Mouse (Mus musculus) liver, embryonic 16.5 days (tissue): ENCODE results near the gene Nceh1. TPM values are rescaled to one million over a fixed set of nuclear protein-coding genes. Genes with fewer than 3 reads are reported as not detected.
"Not testable (repeated sequence)": the region's sequence is repeated elsewhere in the genome, so short reads cannot be mapped to it uniquely, and the experiment has no call there.

Experiments used
- ATAC-seq: fragments of 200-750 bp; cut with Nextera tagmentation; 2 replicates; pipeline ENCODE4 v1.8.0; 2017; ENCODE audit warnings: low read depth, mild to moderate bottlenecking, moderate number of reproducible peaks, moderate library complexity
- H3K27ac ChIP-seq: fragments of 300-500 bp; sonication (generic); 2 replicates; pipeline ENCODE4 v1.5.1; 2014; ENCODE audit warnings: mild to moderate bottlenecking, low read length
- H3K27me3 ChIP-seq: fragments of 300-500 bp; sonication (generic); 2 replicates; pipeline ENCODE4 v1.6.1; 2014; ENCODE audit warnings: low read depth, low read length, mixed read lengths; ENCODE audit not compliant: control insufficient read depth, insufficient read depth
- H3K36me3 ChIP-seq: fragments of 300-500 bp; sonication (generic); 2 replicates; pipeline ENCODE4 v1.6.1; 2014; ENCODE audit warnings: mild to moderate bottlenecking; ENCODE audit not compliant: control insufficient read depth, insufficient read depth
- H3K4me1 ChIP-seq: fragments of 300-500 bp; sonication (generic); 2 replicates; pipeline ENCODE4 v1.6.1; 2014; ENCODE audit warnings: low read depth, low read length, mixed read lengths; ENCODE audit not compliant: control insufficient read depth
- H3K4me2 ChIP-seq: fragments of 300-500 bp; sonication (generic); 2 replicates; pipeline ENCODE4 v1.6.1; 2014; ENCODE audit warnings: low read depth, low read length, mixed read lengths
- H3K4me3 ChIP-seq: fragments of 300-500 bp; sonication (generic); 2 replicates; pipeline ENCODE4 v1.5.1; 2014; ENCODE audit warnings: low read depth, mild to moderate bottlenecking, low read length
- H3K9ac ChIP-seq: fragments of 300-500 bp; sonication (generic); 2 replicates; pipeline ENCODE4 v1.6.1; 2014; ENCODE audit warnings: low read depth, low read length
- H3K9me3 ChIP-seq: fragments of 300-500 bp; sonication (generic); replicated peaks from 2 replicates; pipeline ENCODE4 v1.6.1; 2016; ENCODE audit warnings: low read length; ENCODE audit not compliant: control insufficient read depth
- WGBS: fragments of 180-500 bp; shearing (Covaris S2); extraction: QIAGEN DNeasy Blood & Tissue Kit; methylation state at CpG from one replicate; pipeline ENCODE4 v1.1.7; 2014; ENCODE audit not compliant: insufficient replicate concordance; 5-methylcytosine and 5-hydroxymethylcytosine counted together
- polyA plus RNA-seq: library from polyadenylated mRNA; unstranded; fragments of >200 nt; fragmentation: Nextera tagmentation; extraction: Ambion mirVana; gene quantifications from 2 replicates; pipeline ENCODE4 v1.2.1, GENCODE M21; 2015

Gene Nceh1
- polyA plus RNA-seq, 1 experiment from 2014 or later, result 7.2 TPM

DNA sequence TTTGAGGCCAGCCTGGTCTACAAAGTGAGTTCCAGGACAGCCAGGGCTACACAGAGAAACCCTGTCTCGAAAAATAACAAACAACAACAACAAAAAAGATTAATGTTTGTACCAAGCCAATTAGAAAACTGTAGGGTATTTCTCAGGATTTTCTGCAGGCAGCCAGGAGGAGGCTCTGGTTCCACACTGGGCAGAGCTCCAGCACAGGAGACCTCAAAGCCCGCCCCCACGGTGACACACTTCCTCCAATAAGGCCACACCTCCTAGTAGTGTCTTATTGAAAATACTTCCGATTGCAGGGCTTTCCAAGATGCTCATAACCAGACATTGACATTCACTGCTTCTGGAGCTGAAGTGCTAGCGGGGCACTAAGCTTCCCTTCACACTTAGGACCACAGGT, 108.2 kb downstream of the Nceh1 start:
- not testable (repeated sequence) for H3K9me3 ChIP-seq, H3K27ac ChIP-seq, H3K4me3 ChIP-seq, H3K36me3 ChIP-seq, H3K4me2 ChIP-seq, H3K9ac ChIP-seq, ATAC-seq, H3K4me1 ChIP-seq, H3K27me3 ChIP-seq
- 66% methylated on average over 5 of the region's 5 CpGs for WGBS

DNA sequence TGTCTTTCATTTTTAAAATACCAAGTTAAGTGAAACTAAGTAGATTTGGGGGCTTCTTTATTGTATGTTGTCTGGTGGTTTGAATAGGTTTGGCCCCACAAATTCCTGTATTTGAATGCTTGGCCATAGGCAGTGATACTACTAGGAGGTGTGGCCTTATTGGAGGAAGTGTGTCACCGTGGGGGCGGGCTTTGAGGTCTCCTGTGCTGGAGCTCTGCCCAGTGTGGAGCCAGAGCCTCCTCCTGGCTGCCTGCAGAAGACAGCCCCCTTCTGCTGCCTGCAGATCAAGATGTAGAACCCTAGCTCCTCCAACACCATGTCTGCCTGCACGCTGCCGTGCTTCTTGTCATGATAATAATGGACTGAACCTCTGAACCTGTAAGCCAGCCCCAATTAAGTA, 108.6 kb downstream of the Nceh1 start:
- H3K9me3 ChIP-seq, H3K4me3 ChIP-seq, H3K27ac ChIP-seq, H3K36me3 ChIP-seq, H3K4me1 ChIP-seq, H3K9ac ChIP-seq, H3K27me3 ChIP-seq, ATAC-seq, H3K4me2 ChIP-seq: not testable (repeated sequence)
- WGBS, result 54% methylated on average over 4 of the region's 4 CpGs

DNA sequence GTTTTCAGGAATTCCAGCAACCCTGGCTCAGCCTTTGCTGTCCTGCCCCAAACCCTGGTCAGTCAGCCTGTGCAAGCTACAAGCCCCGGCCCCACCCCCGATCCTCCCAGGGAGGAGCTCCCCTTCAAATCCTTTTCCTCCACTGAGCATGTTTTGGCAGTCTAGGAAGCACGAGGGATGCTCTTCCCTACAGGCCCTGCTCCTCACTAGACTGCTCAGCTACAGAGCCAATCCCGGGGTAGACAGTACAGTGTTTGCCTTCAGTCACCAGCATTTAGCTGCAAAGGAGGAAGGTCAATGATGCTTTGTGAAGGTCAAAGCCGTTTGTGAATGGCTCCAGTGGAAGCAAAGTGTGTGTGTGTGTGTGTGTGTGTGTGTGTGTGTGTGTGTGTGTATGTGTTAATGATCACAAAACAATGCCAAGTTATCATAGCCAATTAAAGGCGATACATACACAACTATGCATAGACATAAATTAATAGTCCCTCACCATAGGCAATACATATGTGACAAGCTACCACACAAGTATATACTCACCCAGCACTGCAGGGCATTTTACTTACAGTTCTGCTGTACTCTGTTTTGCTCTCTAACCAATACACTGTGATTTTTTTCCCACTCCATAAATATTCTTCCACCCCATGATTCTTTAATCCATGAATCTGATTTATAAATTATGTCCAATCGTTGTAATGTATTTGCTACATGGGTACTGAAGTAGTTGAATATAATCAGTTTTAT, 111.0 kb downstream of the Nceh1 start:
- Histone ChIP-seq H3K4me3 (no peak overlapping the region), H3K4me1 (no peaks in the 10 kb centered on the region), H3K27ac (no peak overlapping the region), H3K9me3 (no peaks in the 10 kb centered on the region), H3K27me3 (no peaks in the 10 kb centered on the region), H3K4me2 (no peak overlapping the region), H3K9ac (no peak overlapping the region), H3K36me3 (no peaks in the 10 kb centered on the region)
- ATAC-seq, result no peak
- 59% methylated on average over 7 of the region's 7 CpGs for WGBS

GRCm38 (mm10) chr3:27300451-27300850, 117.7 kb downstream of the Nceh1 start:
- H3K36me3 ChIP-seq, result no peaks in the 10 kb centered on the region
- ATAC-seq, result no peak
- no peak overlapping the region for H3K27ac ChIP-seq
- H3K4me2 ChIP-seq, result no peak overlapping the region
- no peaks in the 10 kb centered on the region for H3K4me1 ChIP-seq
- no peak overlapping the region for H3K4me3 ChIP-seq
- H3K27me3 ChIP-seq, result no peaks in the 10 kb centered on the region
- 73% methylated on average over 4 of the region's 4 CpGs for WGBS
- H3K9ac ChIP-seq, result no peak overlapping the region
- no peaks in the 10 kb centered on the region for H3K9me3 ChIP-seq

- 24% methylated on average over 9 of the region's 9 CpGs for WGBS
- H3K4me1 ChIP-seq, result no peaks in the 10 kb centered on the region
- H3K27me3 ChIP-seq, result no peaks in the 10 kb centered on the region
- no peaks in the 10 kb centered on the region for H3K9me3 ChIP-seq
- no peak overlapping the region for H3K27ac ChIP-seq
- no peaks in the 10 kb centered on the region for H3K36me3 ChIP-seq
- no peak overlapping the region for H3K9ac ChIP-seq
- H3K4me3 ChIP-seq, result no peak overlapping the region
- no peak overlapping the region for H3K4me2 ChIP-seq
- no peak for ATAC-seq
Measured at GRCm38 (mm10) chr3:27302339-27303022, 119.7 kb downstream of the Nceh1 start.

GRCm38 (mm10) chr3:27306815-27307214, 124.0 kb downstream of the Nceh1 start:
- no peak overlapping the region for H3K9ac ChIP-seq
- no peaks in the 10 kb centered on the region for H3K36me3 ChIP-seq
- H3K9me3 ChIP-seq, result no peaks in the 10 kb centered on the region
- no peaks in the 10 kb centered on the region for H3K27me3 ChIP-seq
- H3K4me1 ChIP-seq, result no peaks in the 10 kb centered on the region
- WGBS, result 74% methylated on average over 10 of the region's 10 CpGs
- no peak overlapping the region for H3K27ac ChIP-seq
- no peak overlapping the region for H3K4me3 ChIP-seq
- no peak for ATAC-seq
- H3K4me2 ChIP-seq, result no peak overlapping the region

DNA sequence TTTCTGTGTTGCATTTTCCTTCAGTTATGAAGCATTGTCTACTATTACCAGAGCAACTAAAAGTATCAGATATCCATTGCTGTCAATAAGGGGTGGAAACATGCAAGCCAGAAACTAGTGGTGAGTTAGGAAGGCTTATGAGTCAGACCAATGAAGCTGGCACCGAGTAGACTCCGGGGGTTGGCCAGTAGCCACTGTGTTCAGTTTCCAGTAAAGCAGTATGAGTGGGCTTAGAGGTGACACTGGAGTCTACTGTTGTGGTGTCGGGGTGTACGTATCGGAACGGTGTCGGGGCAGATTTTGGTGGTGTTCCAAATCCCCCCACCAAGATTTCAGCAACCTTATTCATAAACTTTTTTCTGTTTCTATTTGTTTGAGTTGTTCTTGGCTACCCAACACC, 128.2 kb downstream of the Nceh1 start:
- ATAC-seq, result no peak
- H3K27me3 ChIP-seq, result no peaks in the 10 kb centered on the region
- no peaks in the 10 kb centered on the region for H3K36me3 ChIP-seq
- H3K4me2 ChIP-seq, result no peak overlapping the region
- no peak overlapping the region for H3K27ac ChIP-seq
- H3K4me3 ChIP-seq, result no peak overlapping the region
- no peak overlapping the region for H3K9ac ChIP-seq
- H3K9me3 ChIP-seq, result no peaks in the 10 kb centered on the region
- WGBS, result 82% methylated on average over 7 of the region's 7 CpGs
- H3K4me1 ChIP-seq, result no peaks in the 10 kb centered on the region

GRCm38 (mm10) chr3:27311475-27311874, 128.7 kb downstream of the Nceh1 start:
- Histone ChIP-seq H3K9me3 (no peaks in the 10 kb centered on the region), H3K4me2 (no peak overlapping the region), H3K4me3 (no peak overlapping the region), H3K36me3 (no peaks in the 10 kb centered on the region), H3K27ac (no peak overlapping the region), H3K27me3 (no peaks in the 10 kb centered on the region), H3K9ac (no peak overlapping the region), H3K4me1 (no peaks in the 10 kb centered on the region)
- no peak for ATAC-seq
- WGBS, result 65% methylated on average over 4 of the region's 4 CpGs

GRCm38 (mm10) chr3:27314506-27315164, 131.9 kb downstream of the Nceh1 start:
- WGBS, result 47% methylated on average over 2 of the region's 2 CpGs
- Histone ChIP-seq H3K4me2 (no peak overlapping the region), H3K4me1 (no peaks in the 10 kb centered on the region), H3K27ac (no peak overlapping the region), H3K9ac (no peak overlapping the region), H3K27me3 (no peaks in the 10 kb centered on the region), H3K9me3 (no peaks in the 10 kb centered on the region), H3K36me3 (no peaks in the 10 kb centered on the region), H3K4me3 (no peak overlapping the region)
- ATAC-seq, result no peak
